Mouse (Mus musculus): ENCODE data around the gene Sec22b.

Sec22b gene

GRCm38 (mm10) chr3:97900516-97901490 lies at the start of gene Sec22b:
Sec22b (plus strand) TSS chr3:97901190.
- peak; percentile 93 for DNase-seq (ENCODE audit: low spot score in 2 of 2)

- DNase-seq (ENCODE audit: low spot score in 2 of 2) = no peak
Measured at GRCm38 (mm10) chr3:97851803-97852202, 49.2 kb upstream of the Sec22b start.

GRCm38 (mm10) chr3:97854575-97855384 lies 46.2 kb upstream of the Sec22b start:
- peak; percentile 56 to 61 for DNase-seq (ENCODE audit: low spot score in 2 of 2)

GRCm38 (mm10) chr3:97859400-97859799 lies 41.6 kb upstream of the Sec22b start:
- DNase-seq (ENCODE audit: low spot score in 2 of 2) = no peak

- no peak for DNase-seq (ENCODE audit: low spot score in 2 of 2)
Measured at GRCm38 (mm10) chr3:97860820-97861451, 40.1 kb upstream of the Sec22b start.

GRCm38 (mm10) chr3:97866696-97867095 lies 34.3 kb upstream of the Sec22b start:
- DNase-seq (ENCODE audit: low spot score in 2 of 2) = no peak

GRCm38 (mm10) chr3:97867221-97868023 lies 33.6 kb upstream of the Sec22b start:
- DNase-seq (ENCODE audit: low spot score in 2 of 2) = peak; percentile 59 to 62

- DNase-seq (ENCODE audit: low spot score in 2 of 2) = peak; percentile 84 to 85
Measured at GRCm38 (mm10) chr3:97868024-97868689, 32.8 kb upstream of the Sec22b start.

- DNase-seq (ENCODE audit: low spot score in 2 of 2) = no peak
Measured at GRCm38 (mm10) chr3:97868733-97869132, 32.3 kb upstream of the Sec22b start.

- no peak for DNase-seq (ENCODE audit: low spot score in 2 of 2)
Measured at GRCm38 (mm10) chr3:97869730-97870129, 31.3 kb upstream of the Sec22b start.

- no peak for DNase-seq (ENCODE audit: low spot score in 2 of 2)
Measured at GRCm38 (mm10) chr3:97874777-97875176, 26.2 kb upstream of the Sec22b start.

- DNase-seq (ENCODE audit: low spot score in 2 of 2) = no peak
Measured at GRCm38 (mm10) chr3:97876259-97876658, 24.7 kb upstream of the Sec22b start.

- DNase-seq (ENCODE audit: low spot score in 2 of 2) = peak; percentile 63 to 77
Measured at GRCm38 (mm10) chr3:97879222-97879621, 21.8 kb upstream of the Sec22b start.

- peak; percentile 60 to 65 for DNase-seq (ENCODE audit: low spot score in 2 of 2)
Measured at GRCm38 (mm10) chr3:97881576-97881975, 19.4 kb upstream of the Sec22b start.

GRCm38 (mm10) chr3:97887785-97888167 lies 13.2 kb upstream of the Sec22b start:
- DNase-seq (ENCODE audit: low spot score in 2 of 2) = no peak

- DNase-seq (ENCODE audit: low spot score in 2 of 2) = peak; percentile 83 to 84
Measured at GRCm38 (mm10) chr3:97888168-97888901, 12.7 kb upstream of the Sec22b start, which contains the start of gene Pde4dip. Pde4dip (minus strand) TSS chr3:97888707.

- DNase-seq (ENCODE audit: low spot score in 2 of 2) = no peak
Measured at GRCm38 (mm10) chr3:97890205-97890604, 10.8 kb upstream of the Sec22b start.

GRCm38 (mm10) chr3:97894695-97895094 lies 6.3 kb upstream of the Sec22b start:
- no peak for DNase-seq (ENCODE audit: low spot score in 2 of 2)

- DNase-seq (ENCODE audit: low spot score in 2 of 2) = no peak
Measured at GRCm38 (mm10) chr3:97898381-97898780, 2.6 kb upstream of the Sec22b start.

GRCm38 (mm10) chr3:97901586-97901985 lies 596 bp downstream of the Sec22b start:
- no peak for DNase-seq (ENCODE audit: low spot score in 2 of 2)
